Mouse (Mus musculus): ENCODE measurements around the gene Hspd1.

DNA sequence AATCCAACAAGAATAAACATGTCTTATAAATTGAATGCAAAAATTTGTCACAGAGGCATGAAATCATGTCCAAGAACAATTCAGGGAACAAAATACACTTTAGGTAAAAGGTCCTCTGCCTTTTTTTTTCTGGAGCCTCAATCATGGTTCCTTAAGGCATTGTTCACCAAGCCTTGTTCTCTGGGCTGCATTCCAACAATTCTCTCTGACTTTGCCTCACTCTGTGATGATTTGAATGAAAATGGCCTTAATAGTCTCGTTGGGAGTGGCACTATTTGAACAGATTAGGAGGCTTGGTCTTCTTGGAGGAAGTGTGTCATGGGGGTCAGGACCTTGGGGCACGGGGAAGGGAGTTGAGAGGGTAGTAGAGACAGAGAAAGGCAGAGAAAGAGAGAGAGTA is 20.4 kb upstream of the Hspd1 start:
- TF ChIP-seq MYOG (IDR thresholded peaks at IDR 0.05; ENCODE audit: control insufficient read depth, extremely low read depth, insufficient read length) (no peak), CTCF (IDR thresholded peaks at IDR 0.05; ENCODE audit: control insufficient read depth, insufficient read depth, insufficient read length) (no peak)
